Mouse (Mus musculus): ENCODE data around the gene Asphd2. TPM values are rescaled to one million over a fixed set of nuclear protein-coding genes. Genes with fewer than 3 reads are reported as not detected.

Gene Asphd2
- polyA plus RNA-seq, 1 experiment from 2014 or later: 5.6 TPM

DNA sequence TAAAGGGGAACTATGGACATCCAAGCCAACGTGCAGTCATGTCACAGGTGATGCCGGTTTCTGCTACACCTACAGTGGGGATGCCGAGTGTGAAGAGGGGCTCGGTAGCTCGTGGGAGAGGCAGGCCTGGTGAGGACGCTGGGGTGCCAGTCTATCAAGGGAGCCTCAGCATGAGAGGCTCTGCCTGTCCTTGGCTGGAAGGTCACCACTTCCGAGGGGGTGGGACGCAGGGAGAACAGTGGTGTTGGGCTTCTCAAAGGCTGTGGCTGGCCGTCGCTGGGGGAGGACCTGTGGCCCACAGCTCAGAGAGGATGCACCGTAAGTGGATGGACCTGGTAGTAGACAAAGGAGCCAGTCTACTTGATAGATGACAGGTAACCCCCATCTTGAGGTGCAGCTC lies 13.5 kb downstream of the Asphd2 start:
- Histone ChIP-seq H3K4me2 (no peak overlapping the region), H3K36me3 (ENCODE audit: insufficient read depth) (peaks cover 17% of the 10 kb centered on the region), H3K4me1 (ENCODE audit: insufficient read depth) (no peaks in the 10 kb centered on the region), H3K27ac (ENCODE audit: low read depth) (no peak overlapping the region), H3K4me3 (ENCODE audit: low read depth, low read length) (no peak overlapping the region), H3K9me3 (ENCODE audit: low read depth, low read length) (no peaks in the 10 kb centered on the region), H3K27me3 (ENCODE audit: insufficient read depth, low read length) (no peaks in the 10 kb centered on the region), H3K9ac (no peak overlapping the region)
- no peak for DNase-seq
- 76% methylated on average over 11 of the region's 11 CpGs for WGBS
- TF ChIP-seq CTCF (IDR thresholded peaks at IDR 0.05; ENCODE audit: low read depth): no peak
- ATAC-seq (ENCODE audit: insufficient read depth): no peak

DNA sequence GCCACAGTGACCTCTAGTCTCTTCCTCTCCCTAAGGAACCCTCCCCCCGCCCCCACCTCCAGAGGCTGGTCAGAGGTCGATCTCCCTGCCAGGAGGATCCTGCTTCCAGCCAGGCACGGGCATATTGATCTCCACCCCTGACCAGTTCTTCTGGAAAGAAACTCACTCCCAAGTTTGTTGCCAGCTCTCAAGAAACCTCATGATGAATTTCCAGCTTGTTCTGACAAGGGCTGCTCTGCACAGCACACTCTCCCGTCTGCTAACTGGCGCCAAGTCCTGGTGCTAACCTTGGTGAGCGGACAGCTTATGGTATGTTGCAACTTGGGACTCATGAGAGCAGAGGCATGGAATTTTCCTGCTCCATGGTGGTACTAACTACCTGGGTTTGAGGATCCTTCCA lies 15.9 kb downstream of the Asphd2 start:
- no peak for ATAC-seq (ENCODE audit: insufficient read depth)
- Histone ChIP-seq H3K27me3 (ENCODE audit: insufficient read depth, low read length) (no peaks in the 10 kb centered on the region), H3K4me3 (ENCODE audit: low read depth, low read length) (no peak overlapping the region), H3K36me3 (ENCODE audit: insufficient read depth) (peaks cover 38% of the 10 kb centered on the region), H3K9ac (no peak overlapping the region), H3K27ac (ENCODE audit: low read depth) (no peak overlapping the region), H3K4me1 (ENCODE audit: insufficient read depth) (no peaks in the 10 kb centered on the region), H3K9me3 (ENCODE audit: low read depth, low read length) (no peaks in the 10 kb centered on the region), H3K4me2 (no peak overlapping the region)
- no peak for TF ChIP-seq CTCF (IDR thresholded peaks at IDR 0.05; ENCODE audit: low read depth)
- WGBS: 75% methylated on average over 6 of the region's 6 CpGs
- no peak for DNase-seq

DNA sequence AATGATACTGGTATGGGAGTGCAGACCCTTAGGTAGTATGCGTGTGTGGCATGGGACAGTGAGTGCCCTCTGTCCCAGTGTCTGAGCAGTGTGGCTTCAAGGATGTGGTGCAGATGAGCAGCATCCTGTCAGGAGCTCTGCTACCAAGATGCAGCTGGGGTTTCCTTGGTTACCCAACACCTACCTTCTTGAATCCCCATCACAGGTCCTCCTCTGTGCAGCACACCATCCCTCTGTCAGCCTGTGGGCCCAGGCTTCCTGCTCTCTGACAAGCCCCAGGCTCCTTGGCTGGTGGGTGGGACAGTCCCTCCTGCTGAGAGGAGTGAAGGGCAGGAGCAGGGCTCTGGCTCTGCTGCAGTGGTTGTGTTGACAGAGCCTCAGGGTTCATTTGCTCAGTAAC lies 17.3 kb downstream of the Asphd2 start:
- ATAC-seq (ENCODE audit: insufficient read depth) (no peak), DNase-seq (no peak)
- WGBS: 87% methylated on average over 1 of the region's 1 CpGs
- H3K4me3 ChIP-seq (ENCODE audit: low read depth, low read length): no peak overlapping the region
- H3K27me3 ChIP-seq (ENCODE audit: insufficient read depth, low read length): no peaks in the 10 kb centered on the region
- H3K9me3 ChIP-seq (ENCODE audit: low read depth, low read length): no peaks in the 10 kb centered on the region
- no peak for TF ChIP-seq CTCF (IDR thresholded peaks at IDR 0.05; ENCODE audit: low read depth)
- no peaks in the 10 kb centered on the region for H3K4me1 ChIP-seq (ENCODE audit: insufficient read depth)
- no peak overlapping the region for H3K4me2 ChIP-seq
- H3K27ac ChIP-seq (ENCODE audit: low read depth): no peak overlapping the region
- H3K36me3 ChIP-seq (ENCODE audit: insufficient read depth): peaks cover 41% of the 10 kb centered on the region
- H3K9ac ChIP-seq: no peak overlapping the region

DNA sequence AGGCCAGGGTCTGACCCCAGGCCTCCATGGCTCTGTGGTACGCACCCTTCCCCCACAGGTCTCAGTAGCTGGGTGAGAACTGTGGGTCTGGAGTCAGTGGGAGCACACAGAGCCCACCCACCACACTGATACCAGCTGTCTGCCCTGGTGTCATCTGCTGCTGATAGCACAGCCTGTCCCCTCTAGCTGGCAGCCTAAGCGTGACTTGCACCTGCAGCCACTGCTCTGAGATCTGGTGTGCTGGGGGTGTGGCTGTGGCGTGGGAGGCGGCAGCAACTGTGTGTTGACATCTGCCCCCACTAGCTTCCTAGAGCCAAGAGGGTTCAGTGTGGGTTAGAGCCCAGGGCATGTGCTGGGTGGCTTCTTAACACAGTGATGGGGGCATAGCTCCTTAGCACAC lies 18.6 kb downstream of the Asphd2 start:
- no peak for TF ChIP-seq CTCF (IDR thresholded peaks at IDR 0.05; ENCODE audit: low read depth)
- Histone ChIP-seq H3K9me3 (ENCODE audit: low read depth, low read length) (no peaks in the 10 kb centered on the region), H3K4me1 (ENCODE audit: insufficient read depth) (no peaks in the 10 kb centered on the region), H3K9ac (no peak overlapping the region), H3K27ac (ENCODE audit: low read depth) (no peak overlapping the region), H3K4me2 (no peak overlapping the region), H3K4me3 (ENCODE audit: low read depth, low read length) (no peak overlapping the region), H3K36me3 (ENCODE audit: insufficient read depth) (peaks cover 46% of the 10 kb centered on the region), H3K27me3 (ENCODE audit: insufficient read depth, low read length) (no peaks in the 10 kb centered on the region)
- WGBS: 86% methylated on average over 4 of the region's 4 CpGs
- ATAC-seq (ENCODE audit: insufficient read depth): no peak
- DNase-seq: no peak

DNA sequence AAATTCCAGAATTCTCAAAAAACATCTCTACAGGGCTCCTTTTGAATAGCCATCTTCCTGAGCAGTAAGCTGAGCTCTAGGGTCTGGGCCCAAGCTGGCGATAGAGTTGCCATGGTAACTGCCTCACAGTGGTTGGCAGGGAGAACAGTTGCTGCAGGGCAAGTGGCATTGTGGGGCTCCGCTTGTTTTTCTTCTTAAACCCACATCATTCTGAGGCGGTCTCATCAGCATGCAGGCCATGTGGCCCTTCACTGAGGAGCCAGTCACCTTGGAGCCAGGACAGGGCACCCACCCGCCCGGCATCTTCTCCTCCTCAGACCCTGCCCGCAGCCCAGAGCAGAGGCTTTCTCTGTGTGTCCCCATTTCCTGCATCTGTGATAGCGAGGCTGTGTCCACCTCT lies 22.7 kb downstream of the Asphd2 start:
- H3K4me3 ChIP-seq (ENCODE audit: low read depth, low read length): no peak overlapping the region
- no peak overlapping the region for H3K9ac ChIP-seq
- 74% methylated on average over 7 of the region's 7 CpGs for WGBS
- DNase-seq (no peak), ATAC-seq (ENCODE audit: insufficient read depth) (no peak)
- H3K27ac ChIP-seq (ENCODE audit: low read depth): no peak overlapping the region
- H3K27me3 ChIP-seq (ENCODE audit: insufficient read depth, low read length): no peaks in the 10 kb centered on the region
- H3K4me2 ChIP-seq: no peak overlapping the region
- H3K9me3 ChIP-seq (ENCODE audit: low read depth, low read length): no peaks in the 10 kb centered on the region
- no peaks in the 10 kb centered on the region for H3K4me1 ChIP-seq (ENCODE audit: insufficient read depth)
- TF ChIP-seq CTCF (IDR thresholded peaks at IDR 0.05; ENCODE audit: low read depth): no peak
- H3K36me3 ChIP-seq (ENCODE audit: insufficient read depth): peaks cover 69% of the 10 kb centered on the region

DNA sequence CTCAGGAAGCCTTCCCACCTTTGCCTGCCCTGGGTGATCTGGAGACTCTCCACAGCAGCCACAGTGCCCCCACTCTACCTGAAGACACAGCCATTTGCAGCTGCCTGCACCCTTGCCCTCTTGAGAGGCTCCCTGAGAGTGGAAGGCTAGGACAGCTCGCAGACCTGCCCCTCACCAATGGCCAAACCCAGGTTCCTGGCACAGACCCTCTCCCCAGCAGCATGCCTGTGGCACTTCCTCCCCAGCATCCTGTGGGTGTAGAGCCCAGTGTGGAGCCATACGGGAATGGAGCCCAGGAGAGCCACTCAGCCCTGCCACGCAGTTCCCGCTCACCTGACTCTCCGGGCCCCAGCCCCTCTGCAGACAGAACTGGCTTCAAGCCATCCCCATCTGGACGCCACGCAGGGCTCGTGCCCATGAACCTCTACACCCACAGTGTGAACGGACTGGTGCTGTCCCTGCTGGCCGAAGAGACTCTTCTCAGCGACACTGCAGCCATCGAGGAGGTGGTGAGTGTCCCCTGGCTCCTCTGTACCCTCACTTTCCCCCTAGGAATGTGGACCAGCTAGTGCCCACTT lies 24.3 kb downstream of the Asphd2 start:
- Histone ChIP-seq H3K4me1 (ENCODE audit: insufficient read depth) (no peaks in the 10 kb centered on the region), H3K4me3 (ENCODE audit: low read depth, low read length) (no peak overlapping the region), H3K4me2 (no peak overlapping the region), H3K27ac (ENCODE audit: low read depth) (no peak overlapping the region), H3K27me3 (ENCODE audit: insufficient read depth, low read length) (no peaks in the 10 kb centered on the region), H3K9me3 (ENCODE audit: low read depth, low read length) (no peaks in the 10 kb centered on the region), H3K36me3 (ENCODE audit: insufficient read depth) (peaks cover 68% of the 10 kb centered on the region), H3K9ac (no peak overlapping the region)
- DNase-seq (no peak), ATAC-seq (ENCODE audit: insufficient read depth) (no peak)
- WGBS: 95% methylated on average over 12 of the region's 12 CpGs
- TF ChIP-seq CTCF (IDR thresholded peaks at IDR 0.05; ENCODE audit: low read depth): no peak

DNA sequence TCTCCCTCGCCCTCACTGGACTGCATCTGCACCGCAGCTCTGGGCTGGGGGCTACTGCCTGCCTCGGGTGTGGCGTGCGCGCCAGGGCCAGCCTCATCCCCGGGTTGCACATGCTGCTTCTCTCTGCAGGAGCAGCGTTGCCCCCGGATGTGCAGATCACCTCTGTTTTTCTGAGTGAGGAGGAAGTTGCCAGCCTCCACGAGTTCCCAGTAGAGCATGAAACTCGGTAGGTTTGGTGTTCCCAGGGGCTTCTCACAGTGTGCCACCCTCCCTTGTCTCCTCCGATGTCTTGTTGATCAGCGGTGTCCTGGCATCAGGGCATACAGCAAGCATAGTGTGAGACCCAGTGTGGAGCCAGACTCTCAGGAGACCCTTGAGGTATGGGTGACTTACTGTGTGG lies 25.3 kb downstream of the Asphd2 start:
- no peak overlapping the region for H3K4me3 ChIP-seq (ENCODE audit: low read depth, low read length)
- H3K4me1 ChIP-seq (ENCODE audit: insufficient read depth): no peaks in the 10 kb centered on the region
- 89% methylated on average over 13 of the region's 13 CpGs for WGBS
- H3K27ac ChIP-seq (ENCODE audit: low read depth): no peak overlapping the region
- no peak overlapping the region for H3K9ac ChIP-seq
- H3K4me2 ChIP-seq: no peak overlapping the region
- peaks cover 65% of the 10 kb centered on the region for H3K36me3 ChIP-seq (ENCODE audit: insufficient read depth)
- ATAC-seq (ENCODE audit: insufficient read depth): no peak
- no peak for DNase-seq
- no peaks in the 10 kb centered on the region for H3K9me3 ChIP-seq (ENCODE audit: low read depth, low read length)
- no peak for TF ChIP-seq CTCF (IDR thresholded peaks at IDR 0.05; ENCODE audit: low read depth)
- H3K27me3 ChIP-seq (ENCODE audit: insufficient read depth, low read length): no peaks in the 10 kb centered on the region

DNA sequence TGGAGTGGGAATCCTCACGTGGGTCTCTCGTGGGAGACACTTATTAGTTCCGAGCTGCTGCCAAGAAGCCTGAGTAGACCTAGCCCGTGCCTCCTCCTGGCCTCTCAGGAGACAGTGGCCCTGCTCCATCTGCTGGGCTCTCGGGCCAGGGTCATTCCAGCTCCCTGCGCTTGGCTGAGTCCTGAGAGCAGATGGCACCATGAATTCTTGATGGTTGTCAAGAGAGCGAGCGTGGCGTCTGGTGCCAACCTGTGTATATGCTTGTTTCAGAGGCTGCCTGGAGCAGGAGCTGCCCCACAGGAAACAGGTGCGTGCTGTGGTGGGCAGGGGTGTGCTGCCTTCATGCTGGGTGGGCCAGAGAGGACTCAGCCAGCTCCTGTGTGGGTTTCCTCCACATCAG lies 26.0 kb downstream of the Asphd2 start:
- no peak for ATAC-seq (ENCODE audit: insufficient read depth)
- no peak for TF ChIP-seq CTCF (IDR thresholded peaks at IDR 0.05; ENCODE audit: low read depth)
- no peaks in the 10 kb centered on the region for H3K4me1 ChIP-seq (ENCODE audit: insufficient read depth)
- H3K9me3 ChIP-seq (ENCODE audit: low read depth, low read length): no peaks in the 10 kb centered on the region
- WGBS: 86% methylated on average over 10 of the region's 10 CpGs
- H3K27me3 ChIP-seq (ENCODE audit: insufficient read depth, low read length): no peaks in the 10 kb centered on the region
- peaks cover 67% of the 10 kb centered on the region for H3K36me3 ChIP-seq (ENCODE audit: insufficient read depth)
- H3K27ac ChIP-seq (ENCODE audit: low read depth): no peak overlapping the region
- no peak overlapping the region for H3K4me3 ChIP-seq (ENCODE audit: low read depth, low read length)
- no peak for DNase-seq
- no peak overlapping the region for H3K9ac ChIP-seq
- no peak overlapping the region for H3K4me2 ChIP-seq
